Mouse (Mus musculus): ENCODE data around the gene Tmigd1. TPM values are rescaled to one million over a fixed set of nuclear protein-coding genes. Genes with fewer than 3 reads are reported as not detected.
A peak's percentile ranks its signal among the peaks of the same experiment; 100 is the strongest.

Gene Tmigd1
- total and polyA plus RNA-seq, 2 experiments from 2014 or later, result not detected

GRCm38 (mm10) chr11:76891738-76892349 is 10.1 kb upstream of the Tmigd1 start:
- TF ChIP-seq CTCF (IDR thresholded peaks at IDR 0.05; ENCODE audit: low read depth), result no peak
- no peak for DNase-seq
- no peak overlapping the region for H3K27ac ChIP-seq (ENCODE audit: low read depth, low read length)
- H3K36me3 ChIP-seq (ENCODE audit: insufficient read depth), result no peaks in the 10 kb centered on the region
- WGBS, result 76% methylated on average over 4 of the region's 4 CpGs
- no peaks in the 10 kb centered on the region for H3K27me3 ChIP-seq (ENCODE audit: insufficient read depth, low read length)
- H3K4me1 ChIP-seq (ENCODE audit: insufficient read depth), result no peaks in the 10 kb centered on the region
- H3K9ac ChIP-seq, result no peak overlapping the region
- no peak overlapping the region for H3K4me3 ChIP-seq (ENCODE audit: low read depth, low read length)
- no peak overlapping the region for H3K4me2 ChIP-seq (ENCODE audit: low read depth)
- no peaks in the 10 kb centered on the region for H3K9me3 ChIP-seq (ENCODE audit: low read length)
- ATAC-seq, result no peak

- TF ChIP-seq CTCF (IDR thresholded peaks at IDR 0.05; ENCODE audit: low read depth), result no peak
- no peak for DNase-seq
- Histone ChIP-seq H3K4me3 (ENCODE audit: low read depth, low read length) (no peak overlapping the region), H3K9ac (no peak overlapping the region), H3K27ac (ENCODE audit: low read depth, low read length) (no peak overlapping the region), H3K9me3 (ENCODE audit: low read length) (no peaks in the 10 kb centered on the region), H3K27me3 (ENCODE audit: insufficient read depth, low read length) (no peaks in the 10 kb centered on the region), H3K4me2 (ENCODE audit: low read depth) (no peak overlapping the region), H3K36me3 (ENCODE audit: insufficient read depth) (no peaks in the 10 kb centered on the region), H3K4me1 (ENCODE audit: insufficient read depth) (no peaks in the 10 kb centered on the region)
- no peak for ATAC-seq
- WGBS, result 81% methylated on average over 3 of the region's 3 CpGs
Measured at GRCm38 (mm10) chr11:76892972-76893371, 9.0 kb upstream of the Tmigd1 start.

GRCm38 (mm10) chr11:76893570-76893969 is 8.4 kb upstream of the Tmigd1 start:
- ATAC-seq (no peak), DNase-seq (no peak)
- Histone ChIP-seq H3K4me2 (ENCODE audit: low read depth) (no peak overlapping the region), H3K4me1 (ENCODE audit: insufficient read depth) (no peaks in the 10 kb centered on the region), H3K4me3 (ENCODE audit: low read depth, low read length) (no peak overlapping the region), H3K9me3 (ENCODE audit: low read length) (no peaks in the 10 kb centered on the region), H3K27me3 (ENCODE audit: insufficient read depth, low read length) (no peaks in the 10 kb centered on the region), H3K27ac (ENCODE audit: low read depth, low read length) (no peak overlapping the region), H3K9ac (no peak overlapping the region), H3K36me3 (ENCODE audit: insufficient read depth) (no peaks in the 10 kb centered on the region)
- 51% methylated on average over 4 of the region's 4 CpGs for WGBS
- no peak for TF ChIP-seq CTCF (IDR thresholded peaks at IDR 0.05; ENCODE audit: low read depth)

GRCm38 (mm10) chr11:76894240-76894639 is 7.7 kb upstream of the Tmigd1 start:
- 45% methylated on average over 5 of the region's 5 CpGs for WGBS
- Histone ChIP-seq H3K4me2 (ENCODE audit: low read depth) (no peak overlapping the region), H3K27me3 (ENCODE audit: insufficient read depth, low read length) (no peaks in the 10 kb centered on the region), H3K27ac (ENCODE audit: low read depth, low read length) (no peak overlapping the region), H3K36me3 (ENCODE audit: insufficient read depth) (no peaks in the 10 kb centered on the region), H3K4me3 (ENCODE audit: low read depth, low read length) (no peak overlapping the region), H3K9ac (no peak overlapping the region), H3K4me1 (ENCODE audit: insufficient read depth) (no peaks in the 10 kb centered on the region), H3K9me3 (ENCODE audit: low read length) (no peaks in the 10 kb centered on the region)
- peak; percentile 75 for TF ChIP-seq CTCF (IDR thresholded peaks at IDR 0.05; ENCODE audit: low read depth)
- ATAC-seq, result no peak; the same call in 1 of the 2 replicates
- DNase-seq, result peak; percentile 59

- WGBS, result 78% methylated on average over 6 of the region's 6 CpGs
- Histone ChIP-seq H3K27me3 (ENCODE audit: insufficient read depth, low read length) (no peaks in the 10 kb centered on the region), H3K4me1 (ENCODE audit: insufficient read depth) (no peaks in the 10 kb centered on the region), H3K4me2 (ENCODE audit: low read depth) (no peak overlapping the region), H3K4me3 (ENCODE audit: low read depth, low read length) (no peak overlapping the region), H3K9ac (no peak overlapping the region), H3K9me3 (ENCODE audit: low read length) (no peaks in the 10 kb centered on the region), H3K36me3 (ENCODE audit: insufficient read depth) (no peaks in the 10 kb centered on the region), H3K27ac (ENCODE audit: low read depth, low read length) (no peak overlapping the region)
- TF ChIP-seq CTCF (IDR thresholded peaks at IDR 0.05; ENCODE audit: low read depth), result no peak
- DNase-seq (no peak), ATAC-seq (no peak)
Measured at GRCm38 (mm10) chr11:76896360-76896759, 5.6 kb upstream of the Tmigd1 start.

- Histone ChIP-seq H3K9me3 (ENCODE audit: low read length) (no peaks in the 10 kb centered on the region), H3K27ac (ENCODE audit: low read depth, low read length) (no peak overlapping the region), H3K36me3 (ENCODE audit: insufficient read depth) (no peaks in the 10 kb centered on the region), H3K4me1 (ENCODE audit: insufficient read depth) (no peaks in the 10 kb centered on the region), H3K4me3 (ENCODE audit: low read depth, low read length) (no peak overlapping the region), H3K9ac (no peak overlapping the region), H3K4me2 (ENCODE audit: low read depth) (no peak overlapping the region), H3K27me3 (ENCODE audit: insufficient read depth, low read length) (no peaks in the 10 kb centered on the region)
- no peak for TF ChIP-seq CTCF (IDR thresholded peaks at IDR 0.05; ENCODE audit: low read depth)
- ATAC-seq, result no peak
- no peak for DNase-seq
- WGBS, result 62% methylated on average over 1 of the region's 1 CpGs
Measured at GRCm38 (mm10) chr11:76897126-76897525, 4.8 kb upstream of the Tmigd1 start.

GRCm38 (mm10) chr11:76897871-76898270 is 4.1 kb upstream of the Tmigd1 start:
- WGBS, result 42% methylated on average over 3 of the region's 3 CpGs
- ATAC-seq, result no peak
- no peak for DNase-seq
- TF ChIP-seq CTCF (IDR thresholded peaks at IDR 0.05; ENCODE audit: low read depth), result no peak
- H3K4me1 ChIP-seq (ENCODE audit: insufficient read depth), result no peaks in the 10 kb centered on the region
- H3K4me3 ChIP-seq (ENCODE audit: low read depth, low read length), result no peak overlapping the region
- no peak overlapping the region for H3K9ac ChIP-seq
- no peaks in the 10 kb centered on the region for H3K9me3 ChIP-seq (ENCODE audit: low read length)
- no peaks in the 10 kb centered on the region for H3K36me3 ChIP-seq (ENCODE audit: insufficient read depth)
- H3K4me2 ChIP-seq (ENCODE audit: low read depth), result no peak overlapping the region
- no peaks in the 10 kb centered on the region for H3K27me3 ChIP-seq (ENCODE audit: insufficient read depth, low read length)
- no peak overlapping the region for H3K27ac ChIP-seq (ENCODE audit: low read depth, low read length)
